Mouse (Mus musculus) ES-Bruce4 (cell line): ENCODE measurements around the gene Pld2. TPM values are rescaled to one million over a fixed set of nuclear protein-coding genes. Genes with fewer than 3 reads are reported as not detected.

Experiments used
- H3K27ac ChIP-seq: 2 replicates; pipeline ENCODE4 v1.5.1; 2012; ENCODE audit warnings: low read length, inconsistent platforms; ENCODE audit not compliant: insufficient read depth
- H3K27me3 ChIP-seq: 2 replicates; pipeline ENCODE4 v1.6.1; 2012; ENCODE audit warnings: mild to moderate bottlenecking, low read length, inconsistent platforms; ENCODE audit not compliant: control insufficient read depth, poor library complexity, insufficient read depth, severe bottlenecking
- H3K36me3 ChIP-seq: 2 replicates; pipeline ENCODE4 v1.6.1; 2012; ENCODE audit warnings: inconsistent platforms, mild to moderate bottlenecking, low read length, moderate library complexity; ENCODE audit not compliant: control insufficient read depth, poor library complexity, insufficient read depth, severe bottlenecking
- H3K4me1 ChIP-seq: one replicate; pipeline ENCODE4 v1.8.1; 2011; ENCODE audit warnings: low read length; ENCODE audit not compliant: control insufficient read depth, insufficient read depth
- H3K4me3 ChIP-seq: 2 replicates; pipeline ENCODE4 v1.5.1; 2011; ENCODE audit warnings: low read depth, mild to moderate bottlenecking, low read length
- H3K9ac ChIP-seq: 2 replicates; pipeline ENCODE4 v1.6.1; 2012; ENCODE audit warnings: low read depth, mild to moderate bottlenecking, inconsistent platforms; ENCODE audit not compliant: poor library complexity, severe bottlenecking
- H3K9me3 ChIP-seq: replicated peaks from 2 replicates; pipeline ENCODE4 v1.6.1; 2012; ENCODE audit warnings: mild to moderate bottlenecking, low read length, inconsistent platforms; ENCODE audit not compliant: control insufficient read depth, poor library complexity, insufficient read depth, severe bottlenecking
- CTCF ChIP-seq: IDR thresholded peaks from one replicate; pipeline ENCODE4 v1.8.1; 2011; ENCODE audit warnings: low read depth, low read length
- EP300 ChIP-seq: IDR thresholded peaks from 2 replicates; pipeline ENCODE4 v1.6.1; 2011; ENCODE audit warnings: low read depth, low read length; ENCODE audit not compliant: insufficient read depth
- POLR2A ChIP-seq: IDR thresholded peaks from one replicate; pipeline ENCODE4 v1.8.1; 2011; ENCODE audit warnings: low read length; ENCODE audit not compliant: insufficient read depth
- polyA plus RNA-seq: library from polyadenylated mRNA; stranded (reverse); fragments of >200 nt; gene quantifications from 2 replicates; pipeline ENCODE4 v1.2.4, GENCODE M21; 2011; ENCODE audit warnings: low read depth; ENCODE audit not compliant: missing spikeins, insufficient read depth, insufficient read length

Gene Pld2
- polyA plus RNA-seq, 1 experiment, result 7.3 TPM

GRCm38 (mm10) chr11:70606717-70607116, 66.9 kb downstream of the Pld2 start:
- no peak overlapping the region for H3K27ac ChIP-seq
- no peaks in the 10 kb centered on the region for H3K36me3 ChIP-seq
- H3K27me3 ChIP-seq, result no peaks in the 10 kb centered on the region
- no peaks in the 10 kb centered on the region for H3K9me3 ChIP-seq
- H3K9ac ChIP-seq, result no peak overlapping the region
- TF ChIP-seq CTCF, result no peak
- no peak for TF ChIP-seq EP300
- TF ChIP-seq POLR2A, result no peak
- no peaks in the 10 kb centered on the region for H3K4me1 ChIP-seq
- H3K4me3 ChIP-seq, result no peak overlapping the region

GRCm38 (mm10) chr11:70607611-70608010, 67.7 kb downstream of the Pld2 start:
- no peak overlapping the region for H3K9ac ChIP-seq
- TF ChIP-seq EP300 (no peak), CTCF (no peak), POLR2A (no peak)
- H3K9me3 ChIP-seq, result no peaks in the 10 kb centered on the region
- no peaks in the 10 kb centered on the region; the same call in 1 of the 2 replicates for H3K36me3 ChIP-seq
- no peaks in the 10 kb centered on the region for H3K27me3 ChIP-seq
- no peak overlapping the region for H3K27ac ChIP-seq
- no peak overlapping the region for H3K4me3 ChIP-seq
- H3K4me1 ChIP-seq, result no peaks in the 10 kb centered on the region

Other genes starting within 250 kb of the Pld2 start
- 0.58 TPM in 1 of 2 replicates, not detected in the other for gene Alox12e, start 217.4 kb upstream of the Pld2 start, polyA plus RNA-seq
- 2.2 and 3.0 TPM in 2 replicates for gene Alox15, start 188.0 kb upstream of the Pld2 start, polyA plus RNA-seq
- 74.1 TPM in 2 replicates for gene Pelp1, start 130.0 kb upstream of the Pld2 start, polyA plus RNA-seq
- 34.2 and 39.6 TPM in 2 replicates for gene Arrb2, start 107.4 kb upstream of the Pld2 start, polyA plus RNA-seq
- gene Med11, start 88.1 kb upstream of the Pld2 start, polyA plus RNA-seq, result 26.9 and 32.1 TPM in 2 replicates
- 0.78 and 1.3 TPM in 2 replicates for gene Zmynd15, start 80.6 kb upstream of the Pld2 start, polyA plus RNA-seq
- 15.7 and 16.6 TPM in 2 replicates for gene Cxcl16, start 80.1 kb upstream of the Pld2 start, polyA plus RNA-seq
- gene Tm4sf5, start 34.8 kb upstream of the Pld2 start, polyA plus RNA-seq, result 1.8 and 3.5 TPM in 2 replicates
- gene Vmo1, start 25.4 kb upstream of the Pld2 start, polyA plus RNA-seq, result not detected in 2 replicates
- not detected in 2 replicates for gene Gltpd2, start 20.9 kb upstream of the Pld2 start, polyA plus RNA-seq
- gene Psmb6, start 14.7 kb upstream of the Pld2 start, polyA plus RNA-seq, result 244 and 250 TPM in 2 replicates
- gene Gm40193, start 7.1 kb upstream of the Pld2 start, polyA plus RNA-seq, result not detected in 2 replicates
- 25.2 and 31.8 TPM in 2 replicates for gene Mink1, start 22.8 kb downstream of the Pld2 start, polyA plus RNA-seq
- not detected in 2 replicates for gene 4930544D05Rik, start 75.8 kb downstream of the Pld2 start, polyA plus RNA-seq
- 0.56 TPM in 1 of 2 replicates, not detected in the other for gene Chrne, start 79.2 kb downstream of the Pld2 start, polyA plus RNA-seq
- not detected in 2 replicates for gene Gp1ba, start 99.1 kb downstream of the Pld2 start, polyA plus RNA-seq
- gene Rnf167, start 107.2 kb downstream of the Pld2 start, polyA plus RNA-seq, result 55.2 and 61.8 TPM in 2 replicates
- gene Slc25a11, start 107.4 kb downstream of the Pld2 start, polyA plus RNA-seq, result 45.0 and 48.0 TPM in 2 replicates
- gene Pfn1, start 114.6 kb downstream of the Pld2 start, polyA plus RNA-seq, result 630 and 707 TPM in 2 replicates
- gene Eno3, start 117.1 kb downstream of the Pld2 start, polyA plus RNA-seq, result 14.7 and 15.7 TPM in 2 replicates
- 195 and 218 TPM in 2 replicates for gene Spag7, start 129.4 kb downstream of the Pld2 start, polyA plus RNA-seq
- 10.0 and 12.8 TPM in 2 replicates for gene Camta2, start 148.0 kb downstream of the Pld2 start, polyA plus RNA-seq
- gene Inca1, start 160.1 kb downstream of the Pld2 start, polyA plus RNA-seq, result 4.4 and 4.5 TPM in 2 replicates
- 38.2 and 42.2 TPM in 2 replicates for gene Kif1c, start 160.5 kb downstream of the Pld2 start, polyA plus RNA-seq
- gene Zfp3, start 224.1 kb downstream of the Pld2 start, polyA plus RNA-seq, result 3.3 and 3.6 TPM in 2 replicates